Mouse (Mus musculus) hematopoietic stem cell, adult 5-6 weeks (primary cell): ENCODE results near the gene Trim13. TPM values are rescaled to one million over a fixed set of nuclear protein-coding genes. Genes with fewer than 3 reads are reported as not detected.
"Not testable (repeated sequence)": the region's sequence is repeated elsewhere in the genome, so short reads cannot be mapped to it uniquely, and the experiment has no call there.

ENCODE experiments used
- ATAC-seq, 2 experiments: fragments of 125-278 bp in 1 of 2; replicated peaks in 1 of 2; 2 replicates each; pipeline ENCODE4 v1.8.0; 2016 to 2017; ENCODE audit warnings: inconsistent platforms in 2 of 2, mild to moderate bottlenecking in 2 of 2, moderate number of reproducible peaks in 2 of 2, low read depth in 1 of 2, moderate TSS enrichment in 1 of 2; ENCODE audit not compliant: low FRiP score in 2 of 2, poor library complexity in 2 of 2, severe bottlenecking in 2 of 2, insufficient read depth in 1 of 2, low TSS enrichment in 1 of 2
- total RNA-seq: library from RNA; stranded (forward); fragments of 172-1452, 232-1000 nt; gene quantifications from 2 replicates; pipeline ENCODE4 v1.2.3, GENCODE M21; 2017

The Trim13 gene
- total RNA-seq, 1 experiment from 2014 or later, result 42.7 TPM

DNA sequence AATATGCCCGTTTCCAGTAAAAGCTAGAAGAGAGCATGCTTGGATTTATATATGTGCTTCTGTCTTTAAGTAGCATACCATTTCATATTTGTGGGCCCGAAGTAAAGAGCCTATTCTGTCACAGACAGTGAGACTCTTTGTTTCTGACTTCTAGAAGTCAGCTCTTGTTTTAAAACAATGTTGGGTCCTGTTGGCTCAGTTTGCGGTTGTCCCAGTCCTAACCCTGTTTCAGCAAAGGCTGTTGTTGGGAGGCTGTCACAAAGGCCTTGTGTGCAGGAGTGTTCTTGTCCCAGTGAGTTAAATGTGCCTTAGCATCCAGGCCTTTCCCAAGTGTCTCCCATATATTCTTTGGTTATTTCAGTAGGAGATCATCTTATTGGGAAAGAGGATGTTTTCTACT is 6.0 kb downstream of the Trim13 start:
- no peak for ATAC-seq

DNA sequence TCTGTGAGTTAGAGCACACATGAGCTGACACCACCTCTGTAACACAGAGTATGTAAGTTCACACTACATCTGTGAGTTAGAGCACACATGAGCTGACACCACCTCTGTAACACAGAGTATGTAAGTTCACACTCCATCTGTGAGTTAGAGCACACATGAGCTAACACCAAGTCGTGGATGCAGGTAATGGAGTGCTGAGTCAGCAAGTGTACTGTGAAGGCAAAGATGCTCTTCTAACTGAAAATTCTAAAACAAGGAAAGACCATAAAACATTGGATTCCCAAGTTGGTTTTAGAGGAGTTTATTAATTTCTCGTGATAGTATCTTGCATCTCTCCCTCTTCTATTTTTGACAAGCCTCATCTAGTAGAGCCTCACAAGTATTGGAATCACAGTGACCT is 8.0 kb downstream of the Trim13 start:
- not testable (repeated sequence) for ATAC-seq

DNA sequence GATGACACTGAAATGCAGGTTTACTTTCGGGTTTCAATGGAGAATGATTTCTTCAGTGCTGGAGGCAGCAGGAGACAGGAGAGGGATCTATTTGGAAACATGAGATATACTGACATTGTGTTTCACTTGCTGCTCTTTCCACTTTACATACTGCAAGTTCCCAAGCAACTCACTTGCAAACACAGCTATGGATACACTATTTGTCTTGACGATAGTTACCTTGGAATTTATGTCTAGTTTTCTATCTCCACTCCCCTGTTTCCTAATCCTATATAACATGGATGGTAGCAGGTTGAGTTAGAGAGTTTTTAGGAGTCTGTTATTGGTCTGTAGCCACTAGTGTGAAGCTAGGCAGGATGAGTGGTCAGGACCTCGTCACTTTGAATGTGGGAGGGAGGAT is 9.1 kb downstream of the Trim13 start, which contains the start of gene Kcnrg:
TSS of gene Kcnrg (plus strand) at position 301 of the 400 bp plus-strand sequence.
- ATAC-seq, result no peak

DNA sequence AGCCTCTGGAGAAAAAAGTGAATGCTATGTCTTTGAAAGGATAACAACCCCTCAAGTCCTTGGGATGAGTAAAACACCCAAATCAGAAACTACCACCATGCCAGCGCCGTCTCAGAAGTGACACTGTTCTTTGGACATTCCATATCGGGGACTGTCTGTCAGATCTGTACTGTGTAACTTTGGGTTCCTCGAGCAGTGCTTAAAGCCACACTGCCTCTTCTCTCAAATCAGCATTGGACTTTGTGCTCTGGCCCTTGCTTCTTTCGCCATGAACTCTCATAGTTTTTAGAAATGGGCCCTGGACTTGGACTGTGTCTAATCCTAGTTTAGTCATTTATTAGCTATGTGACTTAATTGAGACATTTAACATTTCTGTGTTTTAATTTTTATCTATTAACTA is 13.7 kb downstream of the Trim13 start:
- ATAC-seq, result no peak

DNA sequence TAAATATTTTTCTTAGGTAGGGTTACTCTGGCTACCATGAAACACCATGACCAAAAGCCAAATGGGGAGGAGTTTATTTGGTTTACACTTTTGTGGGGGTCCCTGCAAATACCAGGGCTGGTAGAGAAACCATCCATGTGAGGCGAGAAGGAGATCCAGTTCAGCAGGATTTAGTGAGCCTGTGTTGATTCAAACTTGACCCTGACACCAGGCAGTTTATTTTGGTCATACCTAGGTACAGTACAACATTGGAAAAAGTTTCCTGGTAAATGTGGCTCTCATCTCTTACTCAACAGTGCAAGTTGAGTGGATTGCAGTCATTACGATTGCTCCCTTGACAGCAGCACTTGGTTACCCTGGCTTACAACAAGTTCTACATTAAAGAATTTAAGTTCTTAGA is 15.3 kb downstream of the Trim13 start:
- ATAC-seq, result no peak

DNA sequence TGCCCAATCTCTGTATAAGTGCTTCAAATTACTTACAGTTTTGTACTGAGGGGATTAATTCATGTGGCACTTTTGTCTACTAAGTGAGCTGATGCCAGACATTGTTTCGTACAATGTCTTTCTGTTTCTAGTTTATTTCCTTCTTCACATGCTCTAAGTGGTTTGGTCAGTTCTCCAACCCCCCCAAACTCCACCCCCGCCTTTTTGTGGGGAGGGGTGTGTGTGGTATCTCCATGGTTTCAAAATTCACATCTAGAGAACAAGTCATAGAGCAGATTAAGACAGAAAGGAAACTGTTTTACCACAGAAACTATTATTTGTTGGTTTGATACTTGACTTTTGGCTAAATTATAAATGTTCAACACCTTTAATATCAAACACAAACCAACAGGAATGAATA is 22.3 kb downstream of the Trim13 start:
- ATAC-seq, result no peak

DNA sequence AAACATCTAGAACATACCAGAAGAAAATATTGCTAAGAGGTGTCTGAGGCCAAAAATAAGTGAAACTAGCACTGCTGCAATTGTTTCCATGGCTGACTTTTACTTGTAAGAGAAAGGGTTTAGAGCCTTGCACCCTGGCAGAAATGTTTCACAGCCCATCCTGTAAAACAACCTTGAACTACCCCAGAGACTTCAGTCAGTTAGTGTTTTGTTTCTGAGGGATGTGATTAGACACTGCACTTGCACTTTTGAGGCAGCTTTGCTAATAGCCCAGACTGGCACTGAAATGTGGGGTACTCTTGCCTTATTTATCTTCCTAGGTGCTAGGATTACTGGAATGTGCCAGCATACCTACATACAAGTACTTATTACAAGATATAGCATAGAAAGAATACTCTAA is 37.9 kb downstream of the Trim13 start:
- ATAC-seq, result no peak

DNA sequence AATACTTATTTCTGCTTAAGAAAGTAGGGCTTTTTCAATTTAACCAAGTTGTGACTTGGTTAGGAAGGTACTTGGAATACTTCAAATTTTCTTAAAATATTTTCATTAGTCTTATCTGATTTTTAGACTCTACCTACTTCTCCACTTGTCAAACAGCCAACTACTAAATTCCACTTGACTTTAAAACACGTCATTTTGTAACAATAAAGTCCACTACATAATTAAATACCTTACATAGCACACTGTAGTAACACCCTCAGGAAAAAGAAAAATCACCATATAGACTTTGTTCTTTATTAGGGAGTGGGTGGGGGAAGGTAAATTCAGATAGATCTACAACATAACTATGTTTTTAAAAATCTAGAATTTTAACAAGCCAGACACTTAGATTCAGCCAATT is 44.6 kb downstream of the Trim13 start:
- ATAC-seq, result no peak

DNA sequence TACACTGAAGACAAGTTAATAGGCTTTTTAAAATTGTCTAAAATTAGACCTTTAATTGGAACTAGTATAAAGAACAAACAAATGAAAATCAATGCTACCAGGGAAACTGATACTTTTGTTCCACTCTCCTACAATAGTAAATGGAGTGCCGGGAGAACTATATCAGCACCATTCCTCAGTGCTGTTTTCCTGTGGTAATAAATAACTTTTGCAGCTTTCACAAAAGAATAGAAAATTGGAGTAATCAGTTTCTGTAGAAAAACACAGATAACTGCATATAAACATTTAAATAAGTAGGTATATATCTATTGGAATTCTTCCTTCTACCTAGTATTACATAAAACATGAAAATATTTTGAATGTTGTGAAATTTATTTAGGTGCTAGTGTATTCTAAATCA is 47.5 kb downstream of the Trim13 start:
- no peak for ATAC-seq

DNA sequence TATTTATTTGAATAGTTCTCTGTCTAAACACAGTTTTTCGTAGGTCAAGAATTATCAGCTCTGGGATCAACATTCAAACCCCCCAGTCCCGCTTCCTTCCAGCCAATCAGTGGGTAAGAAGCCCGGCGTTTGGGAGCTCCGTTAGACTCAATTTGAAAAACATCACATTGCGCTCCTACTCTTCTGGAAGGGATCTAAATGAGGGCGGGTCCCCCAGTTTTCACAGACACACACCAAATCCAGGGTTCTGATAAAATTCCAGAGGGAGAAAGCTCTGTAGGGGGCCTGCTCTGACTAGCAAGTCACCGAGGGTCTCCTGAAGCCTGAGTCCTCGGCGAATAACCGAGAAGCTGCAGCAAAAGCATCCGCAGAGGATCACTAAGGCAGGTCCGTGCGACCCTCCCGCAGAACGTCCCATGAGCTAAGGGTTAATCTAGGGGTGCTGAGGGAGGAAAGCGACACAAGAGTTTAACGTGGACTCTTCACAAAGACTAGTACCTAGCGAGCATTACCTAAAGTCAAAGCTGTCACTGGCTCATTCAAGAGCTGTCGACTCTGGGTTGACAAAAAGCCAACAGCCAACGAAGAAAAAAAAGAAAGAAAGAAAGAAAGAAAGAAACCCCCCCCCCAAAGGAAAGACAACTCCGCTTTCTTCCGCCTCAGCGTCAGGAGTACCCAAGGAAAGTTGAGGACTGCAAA is 49.3 kb downstream of the Trim13 start:
- ATAC-seq, result no peak

DNA sequence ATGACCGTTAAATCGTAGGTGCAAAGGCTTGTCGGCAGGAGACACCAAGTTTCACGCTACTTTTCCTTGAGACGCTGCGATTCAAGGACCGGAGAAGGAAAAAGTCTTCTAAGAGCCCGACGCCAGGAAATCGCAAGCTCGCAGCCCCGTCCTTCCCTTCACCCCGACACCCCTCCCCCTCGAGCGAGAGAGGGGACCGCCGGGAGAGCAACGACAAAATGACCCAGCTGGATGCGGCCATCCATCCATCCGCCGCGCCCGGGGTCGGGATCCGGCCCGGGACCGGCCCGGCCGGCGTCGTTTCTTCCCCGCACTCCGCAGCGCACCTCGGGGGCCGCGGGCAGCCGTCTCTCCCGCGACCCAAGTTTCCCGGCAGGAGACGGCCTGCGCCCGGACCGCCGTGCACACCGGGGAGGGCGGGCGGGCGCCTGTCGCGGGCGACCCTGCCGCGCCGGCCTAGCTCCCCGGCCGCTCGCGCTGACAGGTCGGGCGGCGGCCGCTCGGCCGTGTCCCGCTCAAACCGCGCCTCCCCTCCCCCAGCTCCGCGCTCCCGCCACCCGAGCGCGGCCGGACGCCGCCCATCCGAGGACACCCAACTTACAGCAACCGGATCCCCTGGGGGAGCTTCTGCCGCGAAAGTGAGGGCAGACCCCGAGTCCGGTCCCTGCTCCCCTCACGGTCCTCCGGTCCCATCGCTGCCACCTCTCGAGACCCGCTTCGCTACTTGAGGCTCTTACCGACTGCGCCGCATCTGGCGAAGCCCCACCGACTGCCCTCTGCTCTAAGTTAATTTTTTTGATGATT is 50.0 kb downstream of the Trim13 start:
- peak; percentile 25 to 27 for ATAC-seq

DNA sequence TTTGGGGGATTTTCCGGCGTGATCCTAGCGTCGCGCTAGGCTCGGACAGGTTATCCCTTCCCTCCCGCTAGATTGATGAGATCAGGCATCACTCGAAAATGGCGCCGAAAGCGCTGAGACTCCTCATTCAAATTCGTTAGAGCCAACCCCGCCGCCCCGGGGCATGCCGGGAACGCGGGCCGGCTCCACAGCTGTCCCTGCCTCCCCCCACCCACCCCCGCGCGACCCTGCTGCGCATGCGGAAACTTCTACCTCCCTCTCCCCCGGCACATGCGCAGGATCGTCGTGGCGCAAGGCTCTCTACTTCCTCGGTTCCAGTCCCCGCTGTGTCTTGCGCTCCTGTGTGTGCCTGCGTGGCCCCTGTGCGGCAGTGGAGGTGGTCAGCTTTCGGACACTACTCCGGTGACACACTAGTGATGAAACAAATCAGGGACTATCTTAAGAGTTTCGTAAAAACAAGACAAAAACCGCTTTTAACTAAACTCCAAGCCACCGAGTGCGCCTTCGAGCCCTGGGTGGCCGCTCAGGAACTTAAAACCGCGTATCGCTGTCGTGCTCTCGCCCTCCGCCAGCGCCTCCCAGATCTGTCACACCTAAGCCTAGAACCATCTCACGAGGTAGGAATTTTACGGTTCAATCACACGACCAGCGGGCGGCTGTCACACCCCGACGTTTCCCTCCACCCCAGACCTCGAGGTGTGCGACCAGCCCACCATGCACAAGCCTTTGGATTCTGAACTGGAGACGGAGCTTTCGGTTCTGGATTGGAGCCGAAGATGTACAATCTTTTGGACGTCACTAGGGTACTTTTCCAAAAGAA is 50.8 kb downstream of the Trim13 start:
- ATAC-seq, result peak; percentile 89

DNA sequence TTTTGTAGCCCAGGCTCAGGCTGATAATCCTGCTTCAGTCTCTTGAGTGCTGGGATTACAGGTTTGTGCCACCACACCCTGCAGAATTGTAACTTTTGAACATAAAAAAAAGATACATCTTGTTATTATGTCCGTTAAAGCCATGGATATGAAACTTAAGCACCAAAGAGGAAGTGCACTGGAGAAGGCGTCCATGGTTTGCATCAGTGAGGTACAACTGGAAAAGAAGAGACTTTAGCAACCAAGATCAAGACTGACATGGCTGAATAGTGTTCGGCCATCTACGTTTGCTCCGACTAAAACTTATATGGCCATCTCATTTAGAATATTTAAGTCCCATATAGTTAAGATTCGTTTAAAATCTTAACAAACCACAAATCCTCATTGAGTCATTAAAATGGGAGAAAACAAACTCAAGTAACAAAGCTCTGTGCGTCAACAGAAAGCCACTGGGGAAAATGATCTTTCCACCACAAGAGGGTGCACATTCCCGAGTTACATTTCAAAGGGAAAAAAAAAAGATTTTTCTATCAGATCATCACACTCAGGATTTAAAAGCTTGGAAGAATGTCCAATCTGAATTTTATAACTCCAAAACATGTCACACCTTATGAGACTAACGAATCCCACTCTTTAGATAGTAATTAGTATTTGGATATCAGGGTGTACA is 52.4 kb downstream of the Trim13 start:
- ATAC-seq, result no peak

Other genes with a start within 250 kb of the Trim13 start
- gene Ebpl, start 237.8 kb upstream of the Trim13 start, total RNA-seq, result 3.8 and 6.6 TPM in 2 replicates
- gene Kpna3, start 158.4 kb upstream of the Trim13 start, total RNA-seq, result 64.2 and 69.5 TPM in 2 replicates
- 17.9 and 25.3 TPM in 2 replicates for gene Spryd7, start 41.4 kb upstream of the Trim13 start, total RNA-seq
- 0.94 and 2.6 TPM in 2 replicates for gene Kcnrg, start 9.2 kb downstream of the Trim13 start, total RNA-seq